Mouse (Mus musculus): ENCODE measurements at regions not wholly inside any gene's neighbourhood (a gene's known extent, or its start where the extent isn't known, plus 50 kb on each side); places are given as distances from the start of the nearest gene placed in this dataset.
A peak's percentile ranks its signal among the peaks of the same experiment; 100 is the strongest.

GRCm38 (mm10) chr14:97170841-97171240 lies 651.9 kb upstream of the Klhl1 start:
- H3K27me3 ChIP-seq (replicated peaks), result no peaks in the 10 kb centered on the region
- no peaks in the 10 kb centered on the region for H3K4me1 ChIP-seq
- H3K9ac ChIP-seq, result no peak overlapping the region
- H3K27ac ChIP-seq, result no peak overlapping the region
- no peak for ATAC-seq (replicated peaks)
- no peaks in the 10 kb centered on the region for H3K9me3 ChIP-seq
- 91% methylated on average over 2 of the region's 2 CpGs for WGBS
- no peaks in the 10 kb centered on the region for H3K36me3 ChIP-seq (replicated peaks)
- no peak overlapping the region for H3K4me3 ChIP-seq
- H3K4me2 ChIP-seq, result no peak overlapping the region

DNA sequence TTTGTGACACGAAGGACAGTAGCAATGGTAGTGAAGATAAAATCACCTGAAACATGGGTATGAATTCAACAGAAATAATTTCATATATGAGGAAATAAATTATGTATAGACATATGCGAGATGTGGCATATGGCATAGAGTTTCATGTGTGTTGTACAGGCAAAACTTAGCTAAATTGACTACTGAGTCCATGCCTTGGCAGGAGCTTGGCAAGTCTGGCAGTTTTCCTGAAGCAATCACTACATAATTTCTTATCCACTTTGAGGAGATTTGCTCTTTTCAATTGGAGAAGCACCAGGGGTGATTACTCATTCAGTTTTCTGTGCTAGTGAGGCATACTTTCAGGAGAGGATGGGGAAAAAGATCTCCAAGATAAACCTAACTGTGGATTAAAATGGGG lies 646.9 kb upstream of the Klhl1 start:
- H3K36me3 ChIP-seq (replicated peaks), result no peaks in the 10 kb centered on the region

GRCm38 (mm10) chr14:97148997-97149653 lies 630.2 kb upstream of the Klhl1 start:
- no peaks in the 10 kb centered on the region for H3K9me3 ChIP-seq

More for the DNA sequence above, 646.9 kb upstream of the Klhl1 start:
- Histone ChIP-seq H3K9ac (no peak overlapping the region), H3K27ac (no peak overlapping the region), H3K4me2 (no peak overlapping the region), H3K4me1 (no peaks in the 10 kb centered on the region), H3K9me3 (no peaks in the 10 kb centered on the region), H3K27me3 (replicated peaks) (no peaks in the 10 kb centered on the region), H3K4me3 (no peak overlapping the region)
- no peak for ATAC-seq (replicated peaks)
- 93% methylated on average over 2 of the region's 2 CpGs for WGBS

DNA sequence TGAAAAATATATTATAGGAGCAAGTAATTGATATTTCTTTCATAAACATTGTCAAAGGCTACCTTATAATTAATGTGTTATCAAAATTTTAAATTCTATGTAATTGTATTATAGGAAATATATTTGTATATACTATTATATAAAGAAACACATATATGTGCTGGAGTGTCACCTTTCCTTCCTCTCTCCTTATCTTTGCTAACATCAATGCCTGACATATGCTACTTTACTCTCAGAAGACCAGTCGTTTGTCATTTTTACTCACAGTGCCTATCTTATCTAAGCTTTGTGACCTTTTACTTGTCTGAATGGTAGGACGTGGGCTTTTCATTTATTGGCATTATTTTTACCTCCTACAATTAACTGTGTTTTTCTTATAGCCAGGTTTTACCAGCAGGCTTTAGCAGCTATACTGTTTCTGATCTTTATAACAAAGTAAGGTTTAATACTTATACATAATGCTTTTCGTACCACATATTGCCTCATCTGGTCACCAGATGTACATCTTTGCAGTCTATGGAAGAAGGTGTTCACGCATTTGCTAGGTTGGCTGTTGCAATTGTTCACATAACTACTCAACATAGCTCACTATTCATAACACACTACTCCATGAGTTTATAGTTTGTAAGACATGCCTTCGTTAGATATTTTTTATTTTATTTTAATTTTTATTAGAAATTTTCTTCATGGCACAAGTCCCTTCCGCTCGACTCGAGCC lies 597.2 kb upstream of the Klhl1 start:
- WGBS, result 91% methylated on average over 8 of the region's 8 CpGs

More at GRCm38 (mm10) chr14:97148997-97149653, 630.2 kb upstream of the Klhl1 start:
- Histone ChIP-seq H3K4me2 (no peak overlapping the region), H3K4me1 (no peaks in the 10 kb centered on the region), H3K9ac (no peak overlapping the region), H3K36me3 (replicated peaks) (no peaks in the 10 kb centered on the region), H3K27ac (no peak overlapping the region), H3K27me3 (replicated peaks) (no peaks in the 10 kb centered on the region), H3K4me3 (no peak overlapping the region)
- ATAC-seq (replicated peaks), result no peak
- WGBS, result 87% methylated on average over 9 of the region's 9 CpGs

GRCm38 (mm10) chr14:97101090-97101675 lies 582.3 kb upstream of the Klhl1 start:
- no peak overlapping the region for H3K4me3 ChIP-seq

More for the DNA sequence above, 597.2 kb upstream of the Klhl1 start:
- Histone ChIP-seq H3K27me3 (replicated peaks) (no peaks in the 10 kb centered on the region), H3K9ac (no peak overlapping the region), H3K9me3 (no peaks in the 10 kb centered on the region), H3K27ac (no peak overlapping the region), H3K4me2 (no peak overlapping the region), H3K36me3 (replicated peaks) (no peaks in the 10 kb centered on the region), H3K4me1 (no peaks in the 10 kb centered on the region), H3K4me3 (no peak overlapping the region)
- no peak for ATAC-seq (replicated peaks)

DNA sequence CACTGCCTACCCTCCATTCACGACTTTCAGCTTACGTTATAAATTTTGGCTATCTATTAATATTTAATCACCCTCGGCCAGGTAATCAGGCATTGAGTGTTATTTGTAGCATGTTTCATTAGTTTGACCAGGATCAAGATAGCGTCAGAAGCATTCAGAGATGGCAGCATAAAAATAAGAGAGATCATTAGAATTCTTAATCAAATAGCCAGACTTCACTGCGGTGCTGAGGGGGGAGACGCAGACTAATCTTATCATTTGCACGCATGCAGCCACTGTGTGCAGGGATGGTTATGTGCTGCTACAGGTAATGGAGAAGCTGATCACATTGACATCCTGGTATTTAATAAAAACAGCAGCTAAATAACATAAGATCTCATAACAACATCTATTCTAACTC lies 574.5 kb upstream of the Klhl1 start:
- Histone ChIP-seq H3K27ac (no peak overlapping the region), H3K4me1 (no peaks in the 10 kb centered on the region), H3K27me3 (replicated peaks) (no peaks in the 10 kb centered on the region), H3K36me3 (replicated peaks) (no peaks in the 10 kb centered on the region), H3K9ac (no peak overlapping the region), H3K9me3 (no peaks in the 10 kb centered on the region), H3K4me3 (no peak overlapping the region), H3K4me2 (no peak overlapping the region)
- ATAC-seq (replicated peaks), result no peak
- WGBS, result 91% methylated on average over 7 of the region's 7 CpGs

More at GRCm38 (mm10) chr14:97101090-97101675, 582.3 kb upstream of the Klhl1 start:
- H3K36me3 ChIP-seq (replicated peaks), result no peaks in the 10 kb centered on the region
- 0 out of 2 replicates have a peak, but pooled peaks cover 3% of the 10 kb centered on the region for H3K4me1 ChIP-seq
- H3K9me3 ChIP-seq, result no peaks in the 10 kb centered on the region
- WGBS, result 61% methylated on average over 4 of the region's 4 CpGs
- H3K9ac ChIP-seq, result no peak overlapping the region
- no peaks in the 10 kb centered on the region for H3K27me3 ChIP-seq (replicated peaks)
- no peak overlapping the region for H3K27ac ChIP-seq
- no peak for ATAC-seq (replicated peaks)
- H3K4me2 ChIP-seq, result no peak overlapping the region

DNA sequence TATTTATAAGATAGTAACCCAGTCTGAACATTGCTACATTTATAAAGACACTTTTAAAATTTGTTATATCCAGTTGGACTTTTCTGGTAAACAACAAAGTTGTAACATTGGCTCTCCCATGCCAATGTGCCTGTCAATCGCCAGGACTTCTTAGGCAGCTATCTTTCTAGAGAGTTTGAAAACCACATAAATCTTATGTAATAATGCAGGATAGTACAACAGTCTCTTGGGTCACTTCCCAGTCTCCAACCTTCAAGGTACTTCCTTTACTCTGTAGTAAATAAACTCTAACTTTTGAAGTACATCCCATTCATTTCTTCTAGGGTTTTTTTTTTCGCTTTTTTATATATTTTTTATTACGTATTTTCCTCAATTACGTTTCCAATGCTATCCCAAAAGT lies 570.0 kb upstream of the Klhl1 start:
- H3K27me3 ChIP-seq (replicated peaks), result no peaks in the 10 kb centered on the region
- ATAC-seq (replicated peaks), result no peak
- H3K9me3 ChIP-seq, result no peaks in the 10 kb centered on the region
- no peak overlapping the region for H3K4me3 ChIP-seq
- no peak overlapping the region for H3K9ac ChIP-seq
- 92% methylated on average over 4 of the region's 4 CpGs for WGBS
- no peak overlapping the region for H3K4me2 ChIP-seq
- H3K4me1 ChIP-seq, result no peaks in the 10 kb centered on the region; the same call in 1 of the 2 replicates
- no peak overlapping the region for H3K27ac ChIP-seq
- no peaks in the 10 kb centered on the region for H3K36me3 ChIP-seq (replicated peaks)

DNA sequence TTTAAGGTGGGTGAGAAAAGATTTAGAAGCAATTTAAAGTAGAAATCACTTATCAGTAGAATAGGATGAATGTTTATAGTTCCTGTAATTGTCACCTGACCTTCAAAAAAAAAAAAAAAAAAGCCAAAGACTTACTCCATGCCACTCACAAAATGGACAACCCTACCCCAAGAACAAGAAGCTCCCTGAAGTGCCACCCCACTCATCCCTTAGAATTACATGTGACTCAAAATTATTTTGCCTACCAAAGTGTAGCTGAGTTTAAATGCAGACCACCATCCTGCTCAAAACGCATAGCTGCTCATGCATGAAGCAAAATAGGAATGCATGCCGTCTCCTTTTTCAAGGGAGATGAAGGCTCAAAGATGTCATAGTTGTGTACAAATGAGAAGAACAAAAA lies 568.4 kb upstream of the Klhl1 start:
- no peak overlapping the region for H3K9ac ChIP-seq
- no peaks in the 10 kb centered on the region for H3K36me3 ChIP-seq (replicated peaks)
- WGBS, result 23% methylated on average over 2 of the region's 2 CpGs

DNA sequence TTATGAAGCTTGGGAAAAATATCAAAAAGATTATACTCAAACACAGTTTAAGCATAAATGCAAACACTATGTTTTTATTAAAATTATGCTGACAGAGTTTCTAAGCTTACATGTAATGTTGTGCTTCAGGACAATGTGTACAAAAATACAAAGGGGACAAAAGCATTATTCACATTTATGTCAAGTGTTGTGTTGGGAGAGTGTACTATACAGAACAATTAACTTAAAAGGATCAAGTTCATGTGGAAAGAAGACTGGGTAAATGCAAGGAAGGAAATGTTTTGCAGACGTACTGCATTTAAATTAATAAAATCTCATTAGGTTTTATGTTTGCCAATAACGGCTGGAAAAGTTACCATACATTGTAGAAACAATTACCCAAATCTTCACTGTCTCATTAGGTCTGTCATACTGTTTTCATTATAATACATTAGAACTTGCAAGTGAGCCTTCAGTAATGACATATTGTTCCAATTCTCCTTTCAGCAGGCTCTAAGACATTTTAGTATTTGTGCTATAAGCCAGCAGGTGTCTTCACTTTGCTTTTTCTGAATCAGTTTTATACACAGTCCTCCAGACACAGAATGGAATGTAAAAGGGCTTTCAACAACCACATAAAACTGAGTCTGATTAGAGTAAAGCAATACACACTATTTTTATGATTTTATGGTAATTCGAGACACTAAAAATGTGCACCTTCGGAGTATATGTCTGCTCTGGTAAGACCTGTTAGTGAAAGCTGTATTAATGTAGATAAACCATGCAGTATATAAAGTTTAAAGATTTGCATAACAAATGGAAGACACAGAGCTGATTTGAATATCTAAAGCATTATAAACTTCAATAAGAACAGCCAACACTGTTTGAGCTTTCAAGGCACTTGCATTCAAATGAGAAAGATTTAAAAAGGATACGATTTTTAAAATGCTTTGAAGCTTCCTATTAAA lies 567.7 kb upstream of the Klhl1 start:
- ATAC-seq (replicated peaks), result peak; percentile 50
- no peak overlapping the region for H3K4me2 ChIP-seq
- H3K36me3 ChIP-seq (replicated peaks), result no peaks in the 10 kb centered on the region
- H3K27ac ChIP-seq, result no peak overlapping the region
- 26% methylated on average over 5 of the region's 5 CpGs for WGBS
- no peaks in the 10 kb centered on the region for H3K9me3 ChIP-seq
- H3K4me1 ChIP-seq, result no peaks in the 10 kb centered on the region; the same call in 1 of the 2 replicates
- no peaks in the 10 kb centered on the region for H3K27me3 ChIP-seq (replicated peaks)
- H3K9ac ChIP-seq, result no peak overlapping the region
- no peak overlapping the region for H3K4me3 ChIP-seq

More for the DNA sequence above, 568.4 kb upstream of the Klhl1 start:
- H3K4me1 ChIP-seq, result no peaks in the 10 kb centered on the region; the same call in 1 of the 2 replicates
- peak; percentile 3; the same call in 1 of the 2 replicates for ATAC-seq (replicated peaks)
- no peaks in the 10 kb centered on the region for H3K9me3 ChIP-seq
- H3K4me2 ChIP-seq, result no peak overlapping the region
- H3K27me3 ChIP-seq (replicated peaks), result no peaks in the 10 kb centered on the region
- no peak overlapping the region for H3K27ac ChIP-seq
- H3K4me3 ChIP-seq, result no peak overlapping the region

- Histone ChIP-seq H3K4me2 (no peak overlapping the region), H3K27me3 (replicated peaks) (no peaks in the 10 kb centered on the region), H3K9ac (no peak overlapping the region), H3K27ac (no peak overlapping the region), H3K4me1 (no peaks in the 10 kb centered on the region), H3K4me3 (no peak overlapping the region), H3K9me3 (no peaks in the 10 kb centered on the region), H3K36me3 (replicated peaks) (no peaks in the 10 kb centered on the region)
- WGBS, result 76% methylated on average over 3 of the region's 3 CpGs
- ATAC-seq (replicated peaks), result no peak
Observed at GRCm38 (mm10) chr14:97074808-97075207, 555.9 kb upstream of the Klhl1 start.

DNA sequence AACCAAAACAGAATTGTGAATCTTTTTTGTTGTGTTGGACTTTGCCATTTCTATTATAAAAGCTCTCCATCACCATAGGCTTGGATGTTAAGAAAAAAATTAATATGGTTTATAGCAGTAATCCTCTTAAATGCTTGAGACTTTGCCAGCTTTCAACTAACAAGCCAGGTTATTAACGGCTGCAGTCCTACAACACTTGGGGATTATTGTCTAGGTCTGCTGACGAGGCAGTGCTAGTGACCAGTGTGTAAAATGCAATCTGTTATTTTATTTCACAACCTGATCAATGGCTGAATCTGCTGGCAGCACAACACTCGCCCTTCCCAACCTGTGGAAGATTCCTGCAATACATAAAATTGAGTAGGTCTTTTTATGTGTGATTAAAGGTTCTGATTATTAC lies 549.9 kb upstream of the Klhl1 start:
- Histone ChIP-seq H3K9me3 (no peaks in the 10 kb centered on the region), H3K4me2 (no peak overlapping the region), H3K4me3 (no peak overlapping the region), H3K36me3 (replicated peaks) (no peaks in the 10 kb centered on the region), H3K27ac (no peak overlapping the region), H3K27me3 (replicated peaks) (no peaks in the 10 kb centered on the region), H3K9ac (no peak overlapping the region), H3K4me1 (no peaks in the 10 kb centered on the region)
- no peak for ATAC-seq (replicated peaks)
- 26% methylated on average over 3 of the region's 3 CpGs for WGBS

DNA sequence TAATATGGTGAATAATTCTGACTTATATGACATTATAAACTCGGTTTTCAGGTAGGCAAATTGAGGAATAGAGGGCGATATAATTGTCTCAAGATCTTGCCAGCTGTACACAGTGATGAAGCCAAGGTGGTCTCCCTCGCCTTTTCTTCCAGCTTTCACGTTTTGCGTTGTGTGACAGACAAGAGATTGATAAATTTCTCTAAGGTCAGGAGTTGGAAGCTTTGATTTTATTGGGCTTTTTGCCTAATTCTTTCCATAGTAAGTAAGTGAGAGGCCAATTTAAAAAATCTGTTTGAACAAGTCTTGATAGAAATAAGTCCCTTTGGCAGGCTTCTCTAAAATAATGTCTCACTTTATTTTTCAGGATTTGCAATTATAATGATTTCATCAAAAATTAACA lies 549.4 kb upstream of the Klhl1 start:
- H3K27me3 ChIP-seq (replicated peaks), result no peaks in the 10 kb centered on the region
- no peaks in the 10 kb centered on the region for H3K9me3 ChIP-seq
- no peak overlapping the region for H3K4me2 ChIP-seq
- no peak for ATAC-seq (replicated peaks)
- no peak overlapping the region for H3K27ac ChIP-seq
- WGBS, result 60% methylated on average over 5 of the region's 5 CpGs
- no peaks in the 10 kb centered on the region for H3K36me3 ChIP-seq (replicated peaks)
- H3K9ac ChIP-seq, result no peak overlapping the region
- H3K4me3 ChIP-seq, result no peak overlapping the region
- H3K4me1 ChIP-seq, result no peaks in the 10 kb centered on the region

Data from midbrain, embryonic 15.5 days (tissue).